In genomic region chr2:167421330-167422149, GRCm38 (mm10) we compare ENCODE assay signal across 8 mouse cellular contexts. TPM values are rescaled to one million over a fixed set of nuclear protein-coding genes. Genes with fewer than 3 reads are reported as not detected.
DNase-seq lines count a peak whose midpoint lies in the region; ATAC-seq and TF ChIP-seq lines count a peak whose summit lies in the region.

Slc9a8 (plus strand) TSS chr2:167421712.

- peak within 1 kb of the TSS; percentile 92 for H3K4me2 ChIP-seq in embryonic facial prominence, embryonic 14.5 days (ENCODE audit: low read depth, low read length)
- peak within 1 kb of the TSS; percentile 70 for H3K4me2 ChIP-seq in limb, embryonic 14.5 days (replicated peaks; ENCODE audit: low read depth, low read length, severe bottlenecking)
- H3K4me2 ChIP-seq in midbrain, postnatal 0 days (ENCODE audit: low read depth, low read length, poor library complexity, severe bottlenecking), result peak within 1 kb of the TSS; percentile 93

- H3K4me3 ChIP-seq in embryonic facial prominence, embryonic 14.5 days (ENCODE audit: low read depth, low read length), result peak within 1 kb of the TSS; percentile 82
- H3K4me3 ChIP-seq in limb, embryonic 14.5 days (replicated peaks; ENCODE audit: low read length), result peak within 1 kb of the TSS; percentile 70
- peak within 1 kb of the TSS; percentile 64 for H3K4me3 ChIP-seq in midbrain, postnatal 0 days (ENCODE audit: low read depth, low read length)

- H3K9ac ChIP-seq in embryonic facial prominence, embryonic 14.5 days (ENCODE audit: low read depth, low read length), result peak within 1 kb of the TSS; percentile 97
- peak within 1 kb of the TSS; percentile 91 for H3K9ac ChIP-seq in limb, embryonic 14.5 days (ENCODE audit: low read depth, low read length, severe bottlenecking)
- peak within 1 kb of the TSS; percentile 92 for H3K9ac ChIP-seq in midbrain, postnatal 0 days (replicated peaks; ENCODE audit: low read length, poor library complexity, severe bottlenecking)

- TF ChIP-seq POLR2A in limb, embryonic 14.5 days (IDR thresholded peaks at IDR 0.05; ENCODE audit: borderline replicate concordance, extremely low read depth, insufficient read depth, insufficient read length), result peak; percentile 81; the same call in 1 of the 2 replicates

- peak; percentile 97 for ATAC-seq in embryonic facial prominence, embryonic 14.5 days (ENCODE audit: low read depth)
- peak; percentile 96 for ATAC-seq in limb, embryonic 14.5 days (ENCODE audit: low FRiP score, low read depth)
- peak; percentile 94 for ATAC-seq in midbrain, postnatal 0 days (ENCODE audit: low FRiP score)

- TF ChIP-seq CTCF in midbrain, postnatal 0 days (IDR thresholded peaks at IDR 0.05), result peak; percentile 53

- H3K36me3 ChIP-seq in embryonic facial prominence, embryonic 14.5 days (ENCODE audit: control insufficient read depth, insufficient read depth, low read length), result peaks cover 27% of the 10 kb centered on the region
- peaks cover 26% of the 10 kb centered on the region for H3K36me3 ChIP-seq in limb, embryonic 14.5 days (ENCODE audit: control insufficient read depth, insufficient read depth, low read length)
- peaks cover 17% of the 10 kb centered on the region for H3K36me3 ChIP-seq in midbrain, postnatal 0 days (ENCODE audit: insufficient read depth, low read length)

- H3K4me1 ChIP-seq in embryonic facial prominence, embryonic 14.5 days (ENCODE audit: control insufficient read depth, insufficient read depth, low read length), result peaks cover 14% of the 10 kb centered on the region
- H3K4me1 ChIP-seq in limb, embryonic 14.5 days (ENCODE audit: control insufficient read depth, insufficient read depth, low read length), result peaks cover 11% of the 10 kb centered on the region
- H3K4me1 ChIP-seq in midbrain, postnatal 0 days (ENCODE audit: insufficient read depth, low read length), result peaks cover 15% of the 10 kb centered on the region; the same call in 1 of the 2 replicates

- peak within 1 kb of the TSS; percentile 98 for H3K27ac ChIP-seq in embryonic facial prominence, embryonic 14.5 days (replicated peaks; ENCODE audit: low read depth, low read length)
- H3K27ac ChIP-seq in limb, embryonic 14.5 days (replicated peaks; ENCODE audit: low read depth, low read length), result peak within 1 kb of the TSS; percentile 96
- peak within 1 kb of the TSS; percentile 100 for H3K27ac ChIP-seq in midbrain, postnatal 0 days (ENCODE audit: low read depth, low read length)

- H3K27me3 ChIP-seq in embryonic facial prominence, embryonic 14.5 days (replicated peaks; ENCODE audit: control insufficient read depth, insufficient read depth, low read length), result no peaks in the 10 kb centered on the region
- H3K27me3 ChIP-seq in limb, embryonic 14.5 days (ENCODE audit: control insufficient read depth, insufficient read depth, low read length), result no peaks in the 10 kb centered on the region
- H3K27me3 ChIP-seq in midbrain, postnatal 0 days (ENCODE audit: insufficient read depth, low read length), result no peaks in the 10 kb centered on the region

- peak; percentile 98 for DNase-seq in 3134 (ENCODE audit: extremely low read depth, insufficient read length, low spot score)
- DNase-seq in adrenal gland, postnatal 4 days (ENCODE audit: low spot score in 2 of 2), result peak; percentile 89 to 90
- DNase-seq in embryonic facial prominence, embryonic 14.5 days (ENCODE audit: low spot score), result peak; percentile 96
- peak; percentile 96 for DNase-seq in heart, adult 8-10 months (ENCODE audit: low spot score)
- DNase-seq in kidney, adult 9 months, result peak; percentile 97
- peak; percentile 92 for DNase-seq in limb, embryonic 14.5 days (ENCODE audit: low spot score)
- peak; percentile 94 for DNase-seq in midbrain, postnatal 0 days (ENCODE audit: low spot score)
- DNase-seq in spleen, postnatal 14 days (ENCODE audit: low spot score in 2 of 2), result peak; percentile 87 to 91

- no peaks in the 10 kb centered on the region for H3K9me3 ChIP-seq in embryonic facial prominence, embryonic 14.5 days (ENCODE audit: control insufficient read depth, low read length)
- H3K9me3 ChIP-seq in limb, embryonic 14.5 days (ENCODE audit: control insufficient read depth, low read length), result peaks cover 5% of the 10 kb centered on the region; the same call in 1 of the 2 replicates
- no peaks in the 10 kb centered on the region for H3K9me3 ChIP-seq in midbrain, postnatal 0 days (ENCODE audit: low read length)

- 0% methylated on average over 51 of the region's 66 CpGs for WGBS in embryonic facial prominence, embryonic 14.5 days
- WGBS in limb, embryonic 14.5 days, result under 1% methylated on average over 43 of the region's 66 CpGs
- under 1% methylated on average over 63 of the region's 66 CpGs for WGBS in midbrain, postnatal 0 days

RNA-seq across cellular contexts. Expression of gene Slc9a8, which starts in this region (rescaled TPM):
- 10 to 100 TPM; 60.0 to 63.9 TPM for total RNA-seq in adrenal gland, postnatal 4 days (2021)
- 13.6 and 17.8 TPM in 2 replicates for polyA plus RNA-seq in embryonic facial prominence, embryonic 14.5 days (2014; fragmentation: Nextera tagmentation; extraction: Ambion mirVana)
- 10 to 100 TPM; 24.6 to 30.5 (median 25.6) TPM for total RNA-seq in heart, adult 8-10 months (2022)
- 43.0 and 62.1 TPM in 2 replicates for polyA plus RNA-seq in limb, embryonic 14.5 days (2012; rRNA removed)
- polyA plus RNA-seq in limb, embryonic 14.5 days (2014; fragmentation: Nextera tagmentation; extraction: Ambion mirVana), result 16.7 and 20.1 TPM in 2 replicates
- total RNA-seq in midbrain, postnatal 0 days (2014; rRNA removed), result 30.6 and 36.2 TPM in 2 replicates
- 17.9 TPM in 2 replicates for polyA plus RNA-seq in midbrain, postnatal 0 days (2015; fragmentation: Nextera tagmentation; extraction: Ambion mirVana)

Comparison
In these comparisons a context has a peak if more than half of its experiments do, and no peak if none do; other contexts are left out.
1. Peak in every context shown above with its lines: DNase-seq, ATAC-seq, H3K4me3 ChIP-seq and H3K27ac ChIP-seq.